Comparison of ENCODE assay signal across 8 mouse cellular contexts in genomic region chr4:45964771-45965439, GRCm38 (mm10). TPM values are rescaled to one million over a fixed set of nuclear protein-coding genes. Genes with fewer than 3 reads are reported as not detected.
A peak's percentile ranks its signal among the peaks of the same experiment; 100 is the strongest.
DNase-seq lines count a peak whose midpoint lies in the region; ATAC-seq and TF ChIP-seq lines count a peak whose summit lies in the region.

Gene Tdrd7, plus strand, starts transcription at chr4:45965334.

- no peak for TF ChIP-seq CTCF in kidney, adult 2 months (conservative IDR thresholded peaks at IDR 0.05; ENCODE audit: insufficient read depth, insufficient read length, low read depth, low read length)

- H3K9me3 ChIP-seq in hindbrain, embryonic 11.5 days (ENCODE audit: control insufficient read depth, low read length): no peaks in the 10 kb centered on the region
- no peaks in the 10 kb centered on the region for H3K9me3 ChIP-seq in hindbrain, embryonic 10.5 days
- H3K9me3 ChIP-seq in forebrain, embryonic 16.5 days (ENCODE audit: control insufficient read depth, low read length): no peaks in the 10 kb centered on the region
- H3K9me3 ChIP-seq in liver, embryonic 13.5 days (replicated peaks): no peaks in the 10 kb centered on the region
- H3K9me3 ChIP-seq in neural tube, embryonic 11.5 days (ENCODE audit: control insufficient read depth, low read length): no peaks in the 10 kb centered on the region

- 88% methylated on average over 10 of the region's 10 CpGs for WGBS in hindbrain, embryonic 11.5 days
- 79% methylated on average over 10 of the region's 10 CpGs for WGBS in hindbrain, embryonic 10.5 days
- WGBS in forebrain, embryonic 16.5 days: 85% methylated on average over 10 of the region's 10 CpGs
- WGBS in kidney, adult 2 months: 39% methylated on average over 10 of the region's 10 CpGs
- 56% methylated on average over 10 of the region's 10 CpGs for WGBS in liver, embryonic 13.5 days (ENCODE audit: insufficient replicate concordance)
- WGBS in neural tube, embryonic 11.5 days: 87% methylated on average over 10 of the region's 10 CpGs

- DNase-seq in hindbrain, embryonic 11.5 days (ENCODE audit: low spot score): no peak
- no peak for DNase-seq in hindbrain, embryonic 10.5 days (ENCODE audit: low spot score)
- DNase-seq in kidney, adult 2 months: peak; percentile 63
- no peak for DNase-seq in liver, embryonic 13.5 days
- no peak for DNase-seq in neural tube, embryonic 11.5 days (ENCODE audit: low spot score)
- no peak for DNase-seq in cerebellum, adult 11 months
- DNase-seq in cerebellum, adult 9-11 months: no peak

- H3K27me3 ChIP-seq in hindbrain, embryonic 11.5 days (ENCODE audit: control insufficient read depth, insufficient read depth, low read length): no peaks in the 10 kb centered on the region
- no peaks in the 10 kb centered on the region for H3K27me3 ChIP-seq in hindbrain, embryonic 10.5 days (ENCODE audit: insufficient read depth, poor library complexity, severe bottlenecking)
- 0 out of 2 replicates have a peak, but pooled peaks cover 3% of the 10 kb centered on the region for H3K27me3 ChIP-seq in forebrain, embryonic 16.5 days (replicated peaks; ENCODE audit: control insufficient read depth, insufficient read depth, low read length)
- no peaks in the 10 kb centered on the region for H3K27me3 ChIP-seq in kidney, adult 2 months (replicated peaks; ENCODE audit: control insufficient read depth, insufficient read depth, low read length)
- H3K27me3 ChIP-seq in liver, embryonic 13.5 days: peaks cover 4% of the 10 kb centered on the region; the same call in 1 of the 2 replicates
- H3K27me3 ChIP-seq in neural tube, embryonic 11.5 days (ENCODE audit: control insufficient read depth, insufficient read depth, low read length): no peaks in the 10 kb centered on the region

- H3K9ac ChIP-seq in hindbrain, embryonic 11.5 days (ENCODE audit: low read depth, low read length): no peak within 1 kb of the TSS
- no peak within 1 kb of the TSS for H3K9ac ChIP-seq in forebrain, embryonic 16.5 days (replicated peaks; ENCODE audit: low read depth, low read length)
- no peak within 1 kb of the TSS for H3K9ac ChIP-seq in liver, embryonic 13.5 days
- H3K9ac ChIP-seq in neural tube, embryonic 11.5 days (ENCODE audit: low read length): no peak within 1 kb of the TSS

- no peak within 1 kb of the TSS for H3K27ac ChIP-seq in hindbrain, embryonic 11.5 days (ENCODE audit: low read depth, low read length)
- no peak within 1 kb of the TSS for H3K27ac ChIP-seq in hindbrain, embryonic 10.5 days
- no peak within 1 kb of the TSS for H3K27ac ChIP-seq in forebrain, embryonic 16.5 days (ENCODE audit: low read length)
- peak within 1 kb of the TSS; percentile 26 for H3K27ac ChIP-seq in kidney, adult 2 months (ENCODE audit: insufficient read depth, low read depth, low read length)
- peak within 1 kb of the TSS; percentile 31 for H3K27ac ChIP-seq in liver, embryonic 13.5 days
- no peak within 1 kb of the TSS for H3K27ac ChIP-seq in neural tube, embryonic 11.5 days (ENCODE audit: low read depth, low read length)

- no peak for TF ChIP-seq POLR2A in kidney, adult 2 months (IDR thresholded peaks at IDR 0.05; ENCODE audit: low read depth, low read length)

- H3K4me3 ChIP-seq in hindbrain, embryonic 11.5 days (ENCODE audit: low read depth, low read length): no peak within 1 kb of the TSS
- H3K4me3 ChIP-seq in hindbrain, embryonic 10.5 days: no peak within 1 kb of the TSS
- no peak within 1 kb of the TSS for H3K4me3 ChIP-seq in forebrain, embryonic 16.5 days (replicated peaks; ENCODE audit: low read length)
- no peak within 1 kb of the TSS; the same call in 1 of the 2 replicates for H3K4me3 ChIP-seq in kidney, adult 2 months (ENCODE audit: insufficient read depth, low read depth, low read length)
- H3K4me3 ChIP-seq in liver, embryonic 13.5 days (replicated peaks): no peak within 1 kb of the TSS
- H3K4me3 ChIP-seq in neural tube, embryonic 11.5 days (ENCODE audit: low read depth, low read length): no peak within 1 kb of the TSS

- no peaks in the 10 kb centered on the region for H3K36me3 ChIP-seq in hindbrain, embryonic 11.5 days (ENCODE audit: control insufficient read depth, insufficient read depth, low read length)
- H3K36me3 ChIP-seq in hindbrain, embryonic 10.5 days: no peaks in the 10 kb centered on the region
- H3K36me3 ChIP-seq in forebrain, embryonic 16.5 days (ENCODE audit: control insufficient read depth, insufficient read depth): no peaks in the 10 kb centered on the region
- H3K36me3 ChIP-seq in kidney, adult 2 months (ENCODE audit: control insufficient read depth, insufficient read depth, low read length): no peaks in the 10 kb centered on the region
- H3K36me3 ChIP-seq in liver, embryonic 13.5 days: no peaks in the 10 kb centered on the region
- no peaks in the 10 kb centered on the region for H3K36me3 ChIP-seq in neural tube, embryonic 11.5 days (ENCODE audit: control insufficient read depth, insufficient read depth, low read length)

- no peak for ATAC-seq in hindbrain, embryonic 11.5 days (ENCODE audit: low FRiP score)
- no peak for ATAC-seq in forebrain, embryonic 16.5 days
- ATAC-seq in liver, embryonic 13.5 days (ENCODE audit: low read depth): peak; percentile 45; the same call in 1 of the 2 replicates
- no peak for ATAC-seq in neural tube, embryonic 11.5 days (ENCODE audit: insufficient read depth, low FRiP score, low TSS enrichment)

- no peak within 1 kb of the TSS for H3K4me2 ChIP-seq in hindbrain, embryonic 11.5 days (replicated peaks; ENCODE audit: low read depth, low read length)
- no peak within 1 kb of the TSS for H3K4me2 ChIP-seq in forebrain, embryonic 16.5 days (ENCODE audit: low read length)
- H3K4me2 ChIP-seq in liver, embryonic 13.5 days: peak within 1 kb of the TSS; percentile 31
- peak within 1 kb of the TSS; percentile 5; the same call in 1 of the 2 replicates for H3K4me2 ChIP-seq in neural tube, embryonic 11.5 days (ENCODE audit: low read depth)

- peaks cover 6% of the 10 kb centered on the region for H3K4me1 ChIP-seq in hindbrain, embryonic 11.5 days (replicated peaks; ENCODE audit: control insufficient read depth, insufficient read depth, low read length)
- peaks cover 36% of the 10 kb centered on the region for H3K4me1 ChIP-seq in hindbrain, embryonic 10.5 days (replicated peaks)
- no peaks in the 10 kb centered on the region; the same call in 1 of the 2 replicates for H3K4me1 ChIP-seq in forebrain, embryonic 16.5 days (replicated peaks; ENCODE audit: control insufficient read depth, insufficient read depth, low read length)
- peaks cover 18% of the 10 kb centered on the region for H3K4me1 ChIP-seq in kidney, adult 2 months (ENCODE audit: control insufficient read depth, insufficient read depth, low read length)
- H3K4me1 ChIP-seq in liver, embryonic 13.5 days (replicated peaks): peaks cover 40% of the 10 kb centered on the region
- peaks cover 12% of the 10 kb centered on the region; the same call in 1 of the 2 replicates for H3K4me1 ChIP-seq in neural tube, embryonic 11.5 days (ENCODE audit: control insufficient read depth, insufficient read depth, low read length)

RNA-seq across cellular contexts. Expression of gene Tdrd7, which starts in this region (rescaled TPM):
- polyA plus RNA-seq in hindbrain, embryonic 11.5 days (2014; fragmentation: Nextera tagmentation; extraction: Ambion mirVana): 11.7 and 12.1 TPM in 2 replicates
- 8.9 and 9.8 TPM in 2 replicates for polyA plus RNA-seq in hindbrain, embryonic 10.5 days (2016; fragmentation: Nextera tagmentation; extraction: Ambion mirVana)
- 19.3 and 20.9 TPM in 2 replicates for polyA plus RNA-seq in forebrain, embryonic 16.5 days (2015; fragmentation: Nextera tagmentation; extraction: Ambion mirVana)
- 13.2 and 19.1 TPM in 2 replicates for polyA plus RNA-seq in kidney, adult 2 months (2012; rRNA removed)
- 5.4 and 8.7 TPM in 2 replicates for polyA plus RNA-seq in liver, embryonic 13.5 days (2015; fragmentation: Nextera tagmentation; extraction: Ambion mirVana)
- 16.7 and 18.6 TPM in 2 replicates for polyA plus RNA-seq in neural tube, embryonic 11.5 days (2014; fragmentation: Nextera tagmentation; extraction: Ambion mirVana)

Comparison
In these comparisons a context has a peak if more than half of its experiments do, and no peak if none do; other contexts are left out.
1. H3K27ac ChIP-seq: peak in kidney, adult 2 months (single experiment) and liver, embryonic 13.5 days (single experiment); none in hindbrain, embryonic 11.5 days (single experiment), hindbrain, embryonic 10.5 days (single experiment), forebrain, embryonic 16.5 days (single experiment) and neural tube, embryonic 11.5 days (single experiment).
2. H3K4me2 ChIP-seq: peak in liver, embryonic 13.5 days (single experiment) and neural tube, embryonic 11.5 days (single experiment); none in hindbrain, embryonic 11.5 days (single experiment) and forebrain, embryonic 16.5 days (single experiment).